Mouse (Mus musculus): ENCODE results near the gene Trabd2b. TPM values are rescaled to one million over a fixed set of nuclear protein-coding genes. Genes with fewer than 3 reads are reported as not detected.

The Trabd2b gene
- polyA plus RNA-seq, 1 experiment from 2014 or later: 1.6 TPM

- Histone ChIP-seq H3K36me3 (no peaks in the 10 kb centered on the region), H3K27me3 (peaks cover 22% of the 10 kb centered on the region), H3K4me1 (peaks cover 6% of the 10 kb centered on the region; the same call in 1 of the 2 replicates), H3K4me3 (no peak overlapping the region), H3K4me2 (replicated peaks) (no peak overlapping the region), H3K9ac (no peak overlapping the region), H3K9me3 (no peaks in the 10 kb centered on the region), H3K27ac (no peak overlapping the region)
- ATAC-seq (ENCODE audit: insufficient number of reproducible peaks, insufficient read depth, low FRiP score, low TSS enrichment): no peak
Measured at GRCm38 (mm10) chr4:114645341-114645740, 238.8 kb downstream of the Trabd2b start.

GRCm38 (mm10) chr4:114646825-114647681, 240.5 kb downstream of the Trabd2b start:
- no peak overlapping the region for H3K4me3 ChIP-seq
- H3K9me3 ChIP-seq: no peaks in the 10 kb centered on the region
- no peak overlapping the region for H3K27ac ChIP-seq
- 65% methylated on average over 13 of the region's 13 CpGs for WGBS
- H3K4me1 ChIP-seq: peaks cover 6% of the 10 kb centered on the region; the same call in 1 of the 2 replicates
- no peak for ATAC-seq (ENCODE audit: insufficient number of reproducible peaks, insufficient read depth, low FRiP score, low TSS enrichment)
- H3K9ac ChIP-seq: no peak overlapping the region
- no peak overlapping the region for H3K4me2 ChIP-seq (replicated peaks)
- no peaks in the 10 kb centered on the region for H3K36me3 ChIP-seq
- peaks cover 29% of the 10 kb centered on the region for H3K27me3 ChIP-seq

GRCm38 (mm10) chr4:114647689-114648088, 241.2 kb downstream of the Trabd2b start:
- Histone ChIP-seq H3K4me3 (no peak overlapping the region), H3K27ac (no peak overlapping the region), H3K9me3 (no peaks in the 10 kb centered on the region), H3K4me1 (peaks cover 6% of the 10 kb centered on the region; the same call in 1 of the 2 replicates), H3K27me3 (peaks cover 29% of the 10 kb centered on the region), H3K4me2 (replicated peaks) (no peak overlapping the region), H3K36me3 (no peaks in the 10 kb centered on the region), H3K9ac (no peak overlapping the region)
- no peak for ATAC-seq (ENCODE audit: insufficient number of reproducible peaks, insufficient read depth, low FRiP score, low TSS enrichment)
- WGBS: 2% methylated on average over 4 of the region's 4 CpGs

- H3K4me3 ChIP-seq: no peak overlapping the region
Measured at GRCm38 (mm10) chr4:114648532-114649074, 242.1 kb downstream of the Trabd2b start.

GRCm38 (mm10) chr4:114650551-114650950, 244.0 kb downstream of the Trabd2b start:
- Histone ChIP-seq H3K36me3 (no peaks in the 10 kb centered on the region), H3K4me1 (peaks cover 6% of the 10 kb centered on the region; the same call in 1 of the 2 replicates), H3K9ac (no peak overlapping the region), H3K4me3 (no peak overlapping the region), H3K9me3 (no peaks in the 10 kb centered on the region), H3K27ac (no peak overlapping the region), H3K27me3 (peaks cover 29% of the 10 kb centered on the region), H3K4me2 (replicated peaks) (no peak overlapping the region)
- no peak for ATAC-seq (ENCODE audit: insufficient number of reproducible peaks, insufficient read depth, low FRiP score, low TSS enrichment)
- 70% methylated on average over 6 of the region's 6 CpGs for WGBS

More at GRCm38 (mm10) chr4:114648532-114649074, 242.1 kb downstream of the Trabd2b start:
- no peaks in the 10 kb centered on the region for H3K9me3 ChIP-seq
- H3K4me2 ChIP-seq (replicated peaks): peak overlapping the region; percentile 33
- H3K9ac ChIP-seq: no peak overlapping the region
- ATAC-seq (ENCODE audit: insufficient number of reproducible peaks, insufficient read depth, low FRiP score, low TSS enrichment): peak; percentile 44; the same call in 1 of the 2 replicates
- peaks cover 29% of the 10 kb centered on the region for H3K27me3 ChIP-seq
- peaks cover 6% of the 10 kb centered on the region; the same call in 1 of the 2 replicates for H3K4me1 ChIP-seq
- WGBS: 9% methylated on average over 28 of the region's 28 CpGs
- H3K27ac ChIP-seq: no peak overlapping the region
- no peaks in the 10 kb centered on the region for H3K36me3 ChIP-seq

- 26% methylated on average over 3 of the region's 3 CpGs for WGBS
- ATAC-seq (ENCODE audit: insufficient number of reproducible peaks, insufficient read depth, low FRiP score, low TSS enrichment): no peak
- Histone ChIP-seq H3K9ac (no peak overlapping the region), H3K4me1 (peaks cover 6% of the 10 kb centered on the region; the same call in 1 of the 2 replicates), H3K36me3 (no peaks in the 10 kb centered on the region), H3K27ac (no peak overlapping the region), H3K4me2 (replicated peaks) (no peak overlapping the region), H3K27me3 (peaks cover 29% of the 10 kb centered on the region), H3K9me3 (no peaks in the 10 kb centered on the region), H3K4me3 (no peak overlapping the region)
Measured at GRCm38 (mm10) chr4:114651007-114651406, 244.5 kb downstream of the Trabd2b start.

GRCm38 (mm10) chr4:114651606-114652005, 245.1 kb downstream of the Trabd2b start:
- Histone ChIP-seq H3K9ac (no peak overlapping the region), H3K9me3 (no peaks in the 10 kb centered on the region), H3K4me1 (peaks cover 6% of the 10 kb centered on the region; the same call in 1 of the 2 replicates), H3K27me3 (peaks cover 30% of the 10 kb centered on the region), H3K4me2 (replicated peaks) (no peak overlapping the region), H3K4me3 (no peak overlapping the region), H3K27ac (no peak overlapping the region), H3K36me3 (no peaks in the 10 kb centered on the region)
- ATAC-seq (ENCODE audit: insufficient number of reproducible peaks, insufficient read depth, low FRiP score, low TSS enrichment): no peak
- 65% methylated on average over 5 of the region's 5 CpGs for WGBS

- H3K4me3 ChIP-seq: no peak overlapping the region
- H3K9ac ChIP-seq: no peak overlapping the region
- ATAC-seq (ENCODE audit: insufficient number of reproducible peaks, insufficient read depth, low FRiP score, low TSS enrichment): no peak
- peaks cover 6% of the 10 kb centered on the region; the same call in 1 of the 2 replicates for H3K4me1 ChIP-seq
- H3K4me2 ChIP-seq (replicated peaks): no peak overlapping the region
- peaks cover 33% of the 10 kb centered on the region for H3K27me3 ChIP-seq
- no peak overlapping the region for H3K27ac ChIP-seq
- WGBS: 80% methylated on average over 4 of the region's 4 CpGs
- H3K36me3 ChIP-seq: no peaks in the 10 kb centered on the region
- no peaks in the 10 kb centered on the region for H3K9me3 ChIP-seq
Measured at GRCm38 (mm10) chr4:114652400-114652799, 245.9 kb downstream of the Trabd2b start.

- no peak for ATAC-seq (ENCODE audit: insufficient number of reproducible peaks, insufficient read depth, low FRiP score, low TSS enrichment)
- H3K4me1 ChIP-seq: no peaks in the 10 kb centered on the region
- H3K36me3 ChIP-seq: no peaks in the 10 kb centered on the region
- no peak overlapping the region for H3K4me3 ChIP-seq
- no peak overlapping the region for H3K9ac ChIP-seq
- H3K9me3 ChIP-seq: no peaks in the 10 kb centered on the region
- WGBS: 71% methylated on average over 2 of the region's 2 CpGs
- H3K4me2 ChIP-seq (replicated peaks): no peak overlapping the region
- no peak overlapping the region for H3K27ac ChIP-seq
- H3K27me3 ChIP-seq: peaks cover 21% of the 10 kb centered on the region; the same call in 1 of the 2 replicates
Measured at GRCm38 (mm10) chr4:114657933-114658332, 251.4 kb downstream of the Trabd2b start.

- Histone ChIP-seq H3K36me3 (no peaks in the 10 kb centered on the region), H3K4me1 (no peaks in the 10 kb centered on the region), H3K4me3 (no peak overlapping the region), H3K9ac (no peak overlapping the region), H3K27me3 (peaks cover 30% of the 10 kb centered on the region), H3K4me2 (replicated peaks) (no peak overlapping the region), H3K27ac (no peak overlapping the region), H3K9me3 (no peaks in the 10 kb centered on the region)
- WGBS: 48% methylated on average over 5 of the region's 5 CpGs
- no peak for ATAC-seq (ENCODE audit: insufficient number of reproducible peaks, insufficient read depth, low FRiP score, low TSS enrichment)
Measured at GRCm38 (mm10) chr4:114659876-114660275, 253.4 kb downstream of the Trabd2b start.

- peaks cover 23% of the 10 kb centered on the region for H3K4me1 ChIP-seq
- no peak overlapping the region for H3K9ac ChIP-seq
- H3K4me3 ChIP-seq: no peak overlapping the region
- no peak overlapping the region for H3K27ac ChIP-seq
- H3K4me2 ChIP-seq (replicated peaks): no peak overlapping the region
- no peak for ATAC-seq (ENCODE audit: insufficient number of reproducible peaks, insufficient read depth, low FRiP score, low TSS enrichment)
- 68% methylated on average over 9 of the region's 9 CpGs for WGBS
- no peaks in the 10 kb centered on the region for H3K36me3 ChIP-seq
- no peaks in the 10 kb centered on the region for H3K9me3 ChIP-seq
- H3K27me3 ChIP-seq: peaks cover 61% of the 10 kb centered on the region
Measured at GRCm38 (mm10) chr4:114664063-114665036, 257.8 kb downstream of the Trabd2b start.

Data from embryonic facial prominence, embryonic 12.5 days (tissue).